Mouse (Mus musculus): ENCODE measurements around the gene Klhl22. TPM values are rescaled to one million over a fixed set of nuclear protein-coding genes. Genes with fewer than 3 reads are reported as not detected.

Gene Klhl22
- 64.9 and 68.9 TPM in 2 replicates for polyA plus RNA-seq (2015; fragmentation: Nextera tagmentation; extraction: Ambion mirVana)

DNA sequence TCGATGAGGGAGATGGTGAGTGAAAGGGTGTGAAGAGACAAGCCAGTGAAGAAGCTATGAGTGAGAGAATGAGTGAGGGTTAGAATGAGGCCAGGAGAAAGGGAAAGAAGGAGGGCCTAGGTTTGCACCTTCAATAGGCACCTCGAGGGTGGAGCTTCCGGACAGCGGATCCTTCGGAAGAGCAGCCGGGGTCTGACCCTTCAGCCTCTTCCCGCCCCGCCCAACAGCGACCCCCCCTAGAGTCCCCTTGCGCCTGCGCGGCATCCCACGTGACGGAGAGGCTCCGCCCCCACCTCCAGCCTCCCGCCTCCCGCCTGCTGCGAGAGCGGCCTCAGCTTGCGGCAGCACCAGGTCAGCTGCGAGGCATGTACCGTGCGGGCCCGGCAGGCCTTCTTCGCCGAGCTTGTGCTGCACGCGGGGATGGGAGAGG lies at the start of gene Klhl22:
Gene Klhl22 (plus strand): TSS at position 275 of the 430 bp plus-strand sequence.
- Histone ChIP-seq H3K9me3 (no peaks in the 10 kb centered on the region), H3K4me1 (replicated peaks) (peaks cover 41% of the 10 kb centered on the region), H3K27ac (peak within 1 kb of the TSS; percentile 81), H3K4me3 (replicated peaks) (peak within 1 kb of the TSS; percentile 71), H3K4me2 (replicated peaks) (peak within 1 kb of the TSS; percentile 89), H3K9ac (replicated peaks) (peak within 1 kb of the TSS; percentile 89), H3K36me3 (peaks cover 8% of the 10 kb centered on the region), H3K27me3 (peaks cover 6% of the 10 kb centered on the region; the same call in 1 of the 2 replicates)
- ATAC-seq = peak; percentile 95
- WGBS = 1% methylated on average over 28 of the region's 28 CpGs

DNA sequence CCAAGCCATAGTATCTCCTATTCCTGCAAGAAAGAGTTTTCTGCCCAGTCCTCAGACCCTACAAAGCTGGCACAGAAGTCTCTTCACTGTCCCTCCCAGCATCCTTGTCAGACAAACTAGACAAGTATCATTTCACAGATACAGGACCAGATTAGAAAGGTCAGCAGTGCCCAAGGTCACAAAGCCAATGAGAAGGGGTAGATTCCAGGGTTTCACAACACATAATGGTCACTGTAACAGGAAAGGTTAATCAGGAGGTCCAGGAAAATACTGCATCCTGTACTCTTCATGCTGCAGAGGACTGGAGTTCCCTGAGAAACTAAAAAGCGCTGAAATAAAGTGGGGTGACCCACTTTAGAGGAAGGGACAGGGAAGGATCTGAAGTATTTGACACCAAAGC lies 41.6 kb upstream of the Klhl22 start:
- Histone ChIP-seq H3K4me3 (replicated peaks) (no peak overlapping the region), H3K27ac (no peak overlapping the region), H3K9ac (replicated peaks) (no peak overlapping the region), H3K9me3 (no peaks in the 10 kb centered on the region), H3K27me3 (no peaks in the 10 kb centered on the region), H3K4me1 (replicated peaks) (peaks cover 17% of the 10 kb centered on the region), H3K4me2 (replicated peaks) (no peak overlapping the region), H3K36me3 (no peaks in the 10 kb centered on the region)
- ATAC-seq = no peak
- WGBS = 89% methylated on average over 1 of the region's 1 CpGs

DNA sequence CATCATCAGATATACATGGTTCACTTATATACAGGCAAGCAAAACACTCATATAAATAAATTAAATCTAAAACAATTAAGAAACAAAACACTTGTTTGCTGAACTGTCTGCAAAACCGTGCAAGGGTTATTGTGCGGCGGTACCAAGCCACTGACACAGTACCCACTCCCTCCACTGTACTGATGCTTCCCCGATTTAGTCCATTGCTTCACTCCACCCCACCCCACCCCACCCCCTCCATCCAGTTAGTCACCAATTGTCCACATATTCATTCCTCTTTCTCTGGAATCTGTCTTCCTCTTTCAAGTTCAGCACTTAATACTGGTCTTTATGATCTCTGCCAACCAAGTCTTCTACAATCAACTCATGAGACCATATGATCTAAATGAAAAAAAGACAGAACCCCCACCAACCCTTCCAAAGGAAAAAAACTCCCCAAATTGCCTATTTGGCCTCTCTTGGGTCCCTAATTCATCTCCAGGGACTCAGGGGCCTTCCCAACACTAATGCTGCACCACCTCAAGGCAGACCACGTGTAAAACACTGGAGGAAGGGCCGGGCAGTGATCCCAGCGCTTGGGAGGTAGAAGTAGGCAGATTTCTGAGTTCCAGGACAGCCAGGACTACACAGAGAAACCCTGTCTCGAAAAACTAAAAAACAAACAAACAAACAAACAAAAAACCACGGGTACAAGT lies 38.2 kb upstream of the Klhl22 start:
- Histone ChIP-seq H3K9me3 (no peaks in the 10 kb centered on the region), H3K36me3 (no peaks in the 10 kb centered on the region), H3K9ac (replicated peaks) (peak overlapping the region; percentile 93), H3K4me1 (replicated peaks) (peaks cover 17% of the 10 kb centered on the region), H3K4me3 (replicated peaks) (peak overlapping the region; percentile 94), H3K27ac (no peak overlapping the region), H3K27me3 (no peaks in the 10 kb centered on the region), H3K4me2 (replicated peaks) (peak overlapping the region; percentile 95)
- WGBS = 70% methylated on average over 9 of the region's 9 CpGs
- ATAC-seq = no peak

DNA sequence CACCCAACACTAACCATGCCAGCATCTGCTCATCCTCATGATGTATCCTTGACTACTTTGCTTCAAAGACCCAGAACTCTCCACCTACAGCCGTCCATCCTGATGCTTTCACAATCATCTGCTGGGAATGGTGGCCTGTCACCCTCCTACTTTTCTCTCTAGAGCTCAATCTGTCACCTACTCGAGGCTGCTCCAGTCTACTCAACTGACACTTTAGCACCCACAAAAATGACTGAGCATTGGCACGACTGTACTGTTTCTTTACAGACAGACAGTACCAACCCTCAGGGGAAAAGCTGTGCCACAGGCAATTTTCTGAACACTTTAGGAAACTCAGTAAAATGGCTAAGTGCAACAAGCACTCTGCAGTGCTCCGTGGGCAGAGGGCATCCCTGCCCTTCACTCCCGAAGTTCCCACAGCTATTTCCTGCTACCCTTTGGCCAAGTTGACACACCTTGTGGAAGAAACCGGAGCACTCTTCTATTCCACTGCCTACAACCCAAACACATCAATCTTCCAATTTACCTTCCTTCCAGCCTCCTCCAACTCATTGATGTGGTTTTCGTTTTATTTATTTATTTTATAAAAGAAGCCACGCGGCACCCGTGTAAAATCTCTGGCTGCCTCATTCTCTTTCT lies 37.5 kb upstream of the Klhl22 start:
- no peak for ATAC-seq
- H3K4me1 ChIP-seq (replicated peaks) = peaks cover 17% of the 10 kb centered on the region
- WGBS = 7% methylated on average over 10 of the region's 10 CpGs
- H3K4me3 ChIP-seq (replicated peaks) = peak overlapping the region; percentile 94
- no peaks in the 10 kb centered on the region for H3K36me3 ChIP-seq
- H3K4me2 ChIP-seq (replicated peaks) = peak overlapping the region; percentile 95
- H3K9me3 ChIP-seq = no peaks in the 10 kb centered on the region
- H3K27me3 ChIP-seq = no peaks in the 10 kb centered on the region
- H3K27ac ChIP-seq = peak overlapping the region; percentile 79
- peak overlapping the region; percentile 93 for H3K9ac ChIP-seq (replicated peaks)

DNA sequence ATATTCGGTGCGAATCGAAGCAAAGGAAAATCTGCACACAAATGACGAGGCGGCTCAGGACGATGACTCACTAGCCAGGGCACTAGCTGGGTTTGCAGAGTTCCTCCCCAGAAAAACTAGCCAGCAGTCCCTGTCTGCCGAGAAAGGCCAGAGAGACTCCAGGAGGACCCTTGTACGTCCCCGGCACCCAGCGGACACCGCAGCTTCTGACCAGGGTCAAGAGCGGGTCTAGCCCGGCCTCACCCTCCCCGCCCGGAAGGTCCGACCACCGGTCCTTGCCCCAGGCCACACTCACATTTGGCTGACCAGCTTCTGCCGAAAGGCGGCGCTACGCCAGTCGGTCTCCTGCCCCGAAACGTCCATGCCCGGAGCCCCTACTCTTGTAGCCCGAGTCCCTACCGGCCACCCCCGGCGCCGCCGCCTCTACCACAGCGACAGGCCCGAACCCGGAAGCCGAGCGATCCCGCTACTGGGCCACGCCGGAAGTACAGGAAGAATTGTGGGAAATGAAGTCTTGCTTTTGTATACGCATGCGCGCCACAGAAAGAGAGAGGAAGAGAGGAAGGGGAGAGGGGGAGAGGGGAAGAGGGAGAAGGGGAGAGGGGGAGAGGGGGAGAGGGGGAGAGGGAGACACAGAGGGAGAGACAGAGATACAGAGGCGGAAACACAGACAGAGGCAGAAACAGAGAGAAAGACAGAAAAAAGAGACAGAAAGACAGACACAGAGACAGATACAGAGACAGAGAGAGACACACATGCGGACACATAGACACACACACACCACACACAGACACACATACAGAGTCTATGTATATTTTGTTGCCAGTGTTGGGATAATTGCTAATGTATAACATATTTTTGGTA lies 36.7 kb upstream of the Klhl22 start:
- peak; percentile 96 for ATAC-seq
- H3K9ac ChIP-seq (replicated peaks) = peak overlapping the region; percentile 93
- H3K27ac ChIP-seq = peak overlapping the region; percentile 79
- peak overlapping the region; percentile 95 for H3K4me2 ChIP-seq (replicated peaks)
- 1% methylated on average over 44 of the region's 44 CpGs for WGBS
- H3K4me1 ChIP-seq (replicated peaks) = peaks cover 17% of the 10 kb centered on the region
- H3K4me3 ChIP-seq (replicated peaks) = peak overlapping the region; percentile 94
- H3K36me3 ChIP-seq = no peaks in the 10 kb centered on the region
- no peaks in the 10 kb centered on the region for H3K9me3 ChIP-seq
- H3K27me3 ChIP-seq = no peaks in the 10 kb centered on the region

DNA sequence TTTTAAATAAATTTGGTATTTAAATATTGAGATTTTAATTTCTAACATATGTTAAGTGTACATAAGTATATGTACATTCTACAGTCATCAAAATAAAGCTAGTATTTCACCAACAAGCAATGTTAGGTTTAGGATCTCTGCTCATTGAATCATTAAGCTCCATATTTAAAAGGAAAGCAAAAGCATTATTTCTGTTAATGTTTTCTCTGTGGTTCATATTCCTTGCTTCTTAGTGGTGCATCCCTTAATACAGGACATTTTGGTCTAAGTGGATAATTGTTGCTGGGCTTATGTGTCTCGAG lies 36.1 kb upstream of the Klhl22 start:
- H3K4me2 ChIP-seq (replicated peaks) = 0 out of 2 replicates have a peak overlapping the region, but pooled peaks have one; percentile 37
- ATAC-seq = no peak
- H3K9ac ChIP-seq (replicated peaks) = no peak overlapping the region
- H3K36me3 ChIP-seq = no peaks in the 10 kb centered on the region
- H3K4me3 ChIP-seq (replicated peaks) = no peak overlapping the region
- WGBS = 87% methylated on average over 1 of the region's 1 CpGs
- H3K4me1 ChIP-seq (replicated peaks) = peaks cover 17% of the 10 kb centered on the region
- no peak overlapping the region for H3K27ac ChIP-seq
- H3K9me3 ChIP-seq = no peaks in the 10 kb centered on the region
- H3K27me3 ChIP-seq = no peaks in the 10 kb centered on the region

DNA sequence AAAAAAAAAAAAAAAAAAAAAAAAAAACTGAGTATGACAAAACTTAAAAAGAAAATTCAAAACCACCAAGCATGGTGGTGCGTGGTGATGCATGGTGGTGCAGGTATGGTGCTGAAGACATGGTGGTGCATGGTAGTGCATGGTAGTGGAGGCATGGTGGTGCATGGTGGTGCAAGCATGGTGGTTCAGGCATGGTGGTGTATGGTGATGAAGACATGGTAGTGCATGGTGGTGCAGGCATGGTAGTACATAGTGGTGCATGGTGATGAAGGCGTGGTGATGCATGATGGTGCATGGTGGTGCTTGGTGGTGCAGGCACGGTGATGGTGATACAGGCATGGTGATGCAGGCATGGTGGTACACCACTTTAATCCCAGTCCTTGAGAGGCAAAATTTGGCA lies 35.0 kb upstream of the Klhl22 start:
- Histone ChIP-seq H3K9ac (replicated peaks) (no peak overlapping the region), H3K4me2 (replicated peaks) (no peak overlapping the region), H3K27ac (no peak overlapping the region), H3K9me3 (no peaks in the 10 kb centered on the region), H3K4me1 (replicated peaks) (peaks cover 17% of the 10 kb centered on the region), H3K36me3 (no peaks in the 10 kb centered on the region), H3K27me3 (no peaks in the 10 kb centered on the region), H3K4me3 (replicated peaks) (no peak overlapping the region)
- WGBS = 96% methylated on average over 3 of the region's 3 CpGs
- peak; percentile 44; the same call in 1 of the 2 replicates for ATAC-seq

DNA sequence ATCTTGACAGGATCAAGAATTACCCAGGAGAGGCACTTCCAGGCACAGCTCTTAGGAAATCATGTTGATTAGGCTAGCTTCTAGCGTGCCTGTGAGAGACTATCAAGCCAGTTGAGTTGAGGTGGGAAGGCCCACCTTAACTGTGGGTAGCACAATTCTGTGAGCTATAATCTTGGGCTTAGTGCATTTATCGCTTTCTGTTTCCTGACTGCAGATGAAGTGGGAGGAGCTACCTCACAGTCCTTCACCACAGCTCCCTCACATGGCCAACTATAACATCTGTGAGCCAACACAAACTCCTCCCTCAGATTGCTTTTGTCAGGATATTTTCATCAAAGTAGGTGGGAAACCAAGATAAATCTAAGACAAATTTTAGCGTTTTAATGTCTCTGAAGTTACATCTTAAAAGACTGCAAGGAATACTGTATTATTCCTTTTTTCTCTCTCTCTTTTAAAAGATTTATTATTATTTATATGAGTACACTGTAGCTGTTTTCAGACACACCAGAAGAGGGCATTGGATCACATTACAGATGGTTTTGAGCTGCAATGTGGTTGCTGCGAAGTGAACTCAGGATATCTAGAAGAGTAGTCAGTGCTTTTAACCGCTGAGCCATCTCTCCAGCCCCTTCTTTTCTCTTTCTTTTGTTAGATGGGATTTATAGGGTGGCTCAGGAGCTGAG lies 32.1 kb upstream of the Klhl22 start:
- Histone ChIP-seq H3K4me1 (replicated peaks) (no peaks in the 10 kb centered on the region), H3K27me3 (no peaks in the 10 kb centered on the region), H3K9me3 (no peaks in the 10 kb centered on the region), H3K4me2 (replicated peaks) (no peak overlapping the region), H3K27ac (0 out of 2 replicates have a peak overlapping the region, but pooled peaks have one; percentile 11), H3K36me3 (no peaks in the 10 kb centered on the region), H3K4me3 (replicated peaks) (no peak overlapping the region), H3K9ac (replicated peaks) (no peak overlapping the region)
- 15% methylated on average over 5 of the region's 5 CpGs for WGBS
- ATAC-seq = no peak

DNA sequence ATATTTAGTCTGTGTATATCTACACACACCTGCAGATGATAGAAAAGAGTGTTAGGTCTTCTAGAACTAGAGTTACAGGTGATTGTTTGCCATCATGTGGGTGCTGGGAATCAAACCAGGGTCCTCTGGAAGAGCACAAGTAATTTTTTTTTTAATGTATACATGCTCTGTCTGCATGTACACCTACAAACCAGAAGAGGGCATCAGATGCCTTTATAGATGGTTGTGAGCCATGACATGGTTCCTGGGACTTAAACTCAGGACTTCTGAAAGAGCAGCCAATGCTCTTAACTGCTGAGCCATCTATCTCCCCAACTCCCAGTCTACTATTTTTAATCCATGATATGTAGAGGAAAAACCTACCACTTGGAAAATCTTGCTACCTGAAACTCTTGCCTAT lies 29.4 kb upstream of the Klhl22 start:
- Histone ChIP-seq H3K27ac (no peak overlapping the region), H3K9ac (replicated peaks) (no peak overlapping the region), H3K9me3 (no peaks in the 10 kb centered on the region), H3K27me3 (peaks cover 3% of the 10 kb centered on the region; the same call in 1 of the 2 replicates), H3K4me3 (replicated peaks) (no peak overlapping the region), H3K4me1 (replicated peaks) (no peaks in the 10 kb centered on the region), H3K36me3 (no peaks in the 10 kb centered on the region), H3K4me2 (replicated peaks) (no peak overlapping the region)
- no peak for ATAC-seq

DNA sequence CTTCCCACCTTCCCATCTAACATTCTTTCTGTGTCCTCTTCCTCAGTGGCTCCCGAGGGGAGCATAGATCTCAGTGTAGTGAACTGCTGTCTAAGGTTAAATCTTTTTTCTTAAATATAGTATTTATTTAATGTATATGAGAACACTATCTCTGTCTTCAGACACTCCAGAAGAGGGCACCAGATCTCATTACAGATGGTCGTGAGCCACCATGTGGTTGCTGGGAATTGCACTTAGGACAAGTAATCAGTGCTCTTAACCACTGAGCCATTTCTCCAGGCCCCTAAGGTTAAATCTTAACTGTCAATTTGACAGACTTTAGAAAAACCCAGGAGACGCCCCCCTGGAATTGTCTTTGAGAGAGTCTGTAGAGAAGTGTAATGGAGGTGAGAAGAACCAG lies 27.4 kb upstream of the Klhl22 start:
- H3K4me1 ChIP-seq (replicated peaks) = no peaks in the 10 kb centered on the region
- no peak overlapping the region for H3K4me3 ChIP-seq (replicated peaks)
- H3K27ac ChIP-seq = no peak overlapping the region
- no peak overlapping the region for H3K4me2 ChIP-seq (replicated peaks)
- WGBS = 42% methylated on average over 3 of the region's 3 CpGs
- no peak for ATAC-seq
- H3K27me3 ChIP-seq = peaks cover 3% of the 10 kb centered on the region; the same call in 1 of the 2 replicates
- H3K9me3 ChIP-seq = no peaks in the 10 kb centered on the region
- H3K36me3 ChIP-seq = no peaks in the 10 kb centered on the region
- H3K9ac ChIP-seq (replicated peaks) = no peak overlapping the region

DNA sequence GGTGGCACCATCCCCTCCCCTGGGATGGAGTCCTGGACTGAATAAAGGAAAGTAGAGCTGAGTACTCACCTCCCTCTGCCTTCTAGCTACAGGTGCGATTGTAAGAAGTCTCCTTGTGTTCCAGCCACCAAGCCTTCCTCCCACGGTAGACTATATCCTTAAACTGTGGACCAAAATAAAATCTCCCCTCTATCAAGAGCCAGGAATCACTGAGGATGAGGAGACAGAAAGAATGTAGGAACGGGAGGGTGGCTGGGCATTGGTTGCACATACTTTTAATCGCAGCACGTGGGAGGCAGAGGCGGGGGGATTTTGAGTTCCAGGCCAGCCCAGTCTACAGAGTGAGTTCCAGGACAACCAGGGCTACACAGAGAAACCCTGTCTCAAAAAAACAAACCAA lies 27.0 kb upstream of the Klhl22 start:
- Histone ChIP-seq H3K36me3 (no peaks in the 10 kb centered on the region), H3K9ac (replicated peaks) (no peak overlapping the region), H3K9me3 (no peaks in the 10 kb centered on the region), H3K27ac (no peak overlapping the region), H3K4me2 (replicated peaks) (no peak overlapping the region), H3K4me3 (replicated peaks) (no peak overlapping the region), H3K4me1 (replicated peaks) (no peaks in the 10 kb centered on the region), H3K27me3 (peaks cover 3% of the 10 kb centered on the region; the same call in 1 of the 2 replicates)
- no peak for ATAC-seq
- WGBS = 73% methylated on average over 6 of the region's 6 CpGs
